Mouse (Mus musculus) embryo, embryonic 11 days (tissue): ENCODE data around the gene Kcnj2.

Source experiments
- DNase-seq: peaks from one replicate; pipeline ENCODE4 v3.0.0-alpha.2; 2015

Kcnj2 gene

DNA sequence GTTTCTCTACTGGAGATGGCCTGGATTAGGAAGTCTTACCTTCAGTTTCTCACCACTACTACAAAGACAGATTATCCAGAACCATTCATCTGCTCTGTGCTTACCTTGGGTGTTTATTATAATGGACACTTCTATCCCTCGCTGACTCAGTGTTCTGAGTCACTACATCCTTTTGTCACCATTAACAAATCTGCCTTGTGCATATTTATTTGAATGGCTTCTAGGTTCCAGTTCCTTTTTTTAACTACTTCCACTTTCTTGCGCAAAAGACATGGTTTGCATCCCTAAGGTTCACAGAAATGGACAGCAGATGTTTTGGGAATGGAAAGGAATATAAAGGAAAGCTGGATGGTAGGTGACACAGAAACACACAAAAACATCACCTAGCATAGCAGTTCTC lies 27.0 kb downstream of the Kcnj2 start:
- no peak for DNase-seq

DNA sequence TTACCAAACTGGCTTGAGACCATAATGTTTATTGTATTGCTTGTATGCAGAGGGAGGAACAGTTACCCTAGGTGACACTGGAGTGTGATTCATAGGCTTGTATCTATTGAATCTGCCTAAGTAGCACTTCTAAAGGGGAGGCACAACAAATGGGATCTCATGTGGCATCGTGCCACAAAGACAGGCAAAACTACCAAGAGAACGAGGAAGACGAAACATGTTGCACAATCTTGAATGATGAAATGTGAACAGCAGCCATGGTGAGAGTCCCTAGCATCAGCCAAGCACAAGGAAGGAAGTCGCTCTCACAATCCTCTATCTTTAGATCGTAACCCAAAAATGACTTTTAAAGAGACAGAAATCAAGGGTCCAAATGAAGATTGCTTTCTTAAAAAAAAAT lies 30.6 kb downstream of the Kcnj2 start:
- DNase-seq, result no peak

DNA sequence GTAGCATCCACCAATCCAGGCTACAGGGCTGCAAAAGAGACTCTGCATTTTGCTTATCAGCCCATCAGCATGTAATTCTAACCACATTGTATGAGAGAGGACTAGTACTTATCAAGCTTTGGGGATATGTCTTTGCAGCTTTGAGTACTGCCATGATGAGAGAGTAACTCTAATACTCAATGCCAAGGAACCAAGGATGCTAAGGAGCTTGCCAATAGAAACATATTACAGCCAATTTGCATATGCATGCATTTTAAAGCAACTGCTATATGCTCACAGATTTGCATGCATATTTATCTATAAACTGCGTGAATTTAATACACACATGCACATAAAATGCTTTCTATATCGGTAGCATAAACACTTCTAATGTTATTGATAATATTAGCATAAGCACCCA lies 34.2 kb downstream of the Kcnj2 start:
- no peak for DNase-seq

DNA sequence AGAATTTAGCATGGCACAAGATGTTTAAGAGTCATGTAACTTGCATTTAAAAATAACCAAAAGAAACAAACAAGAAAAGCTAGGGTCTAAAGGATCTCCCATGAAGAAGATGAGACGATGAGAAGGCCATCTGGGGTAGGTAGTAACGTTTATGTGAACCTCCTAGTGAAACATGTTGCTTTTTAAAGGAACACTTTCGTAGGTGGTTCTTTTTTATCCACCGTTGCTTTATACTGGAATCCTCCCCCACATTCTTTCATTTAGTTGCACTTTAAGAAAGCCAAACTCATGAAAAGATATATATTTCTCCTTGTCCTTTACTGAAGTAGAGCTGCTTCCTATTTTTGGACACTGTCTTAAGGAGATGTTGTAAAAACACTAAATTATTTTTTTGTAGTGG lies 34.7 kb downstream of the Kcnj2 start:
- DNase-seq, result no peak

DNA sequence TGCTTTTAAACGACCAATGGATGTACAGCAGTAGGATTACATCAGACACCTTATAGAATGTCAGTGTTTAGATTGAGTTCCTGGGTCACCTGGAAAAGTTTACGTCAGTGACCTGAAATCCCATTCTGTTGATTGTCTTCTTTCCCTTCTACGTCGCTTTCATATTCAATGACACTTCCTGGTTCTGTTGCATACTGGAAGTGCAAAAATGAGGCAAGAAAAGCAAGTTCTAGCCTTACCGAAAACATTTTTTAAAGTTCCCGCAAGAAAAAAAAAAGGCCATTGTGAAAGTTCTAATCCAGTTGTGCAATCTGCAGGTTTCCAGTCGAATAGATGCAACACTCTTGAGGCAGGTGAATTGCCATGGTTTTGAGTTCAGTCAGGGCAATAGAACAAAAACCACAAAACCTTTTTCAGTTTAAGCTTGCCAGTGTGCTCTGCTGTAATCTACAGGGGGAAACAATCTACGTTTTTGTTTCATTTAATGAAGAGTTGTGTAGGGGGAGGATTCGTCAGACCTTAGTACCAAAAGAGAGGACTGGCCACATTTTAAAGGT lies 35.7 kb downstream of the Kcnj2 start:
- DNase-seq, result no peak

DNA sequence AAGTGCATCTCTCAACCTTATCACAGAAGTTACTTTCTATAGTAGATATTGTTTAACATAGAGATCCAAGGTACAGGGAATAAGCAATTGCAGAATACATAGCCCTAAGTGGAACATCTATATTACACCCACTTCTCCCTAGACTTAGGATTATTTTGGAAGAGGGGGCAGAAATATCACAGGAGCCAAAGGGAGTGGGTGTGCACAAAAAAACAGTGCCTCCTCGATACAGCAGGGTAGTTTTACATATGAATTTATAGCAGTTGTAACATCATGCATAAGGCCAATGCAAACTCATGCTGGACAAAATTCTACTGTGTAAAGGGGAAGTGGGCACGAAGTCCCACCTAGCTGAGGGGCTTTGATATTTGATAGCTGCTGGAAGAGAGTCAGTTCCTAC lies 38.5 kb downstream of the Kcnj2 start:
- DNase-seq, result no peak

DNA sequence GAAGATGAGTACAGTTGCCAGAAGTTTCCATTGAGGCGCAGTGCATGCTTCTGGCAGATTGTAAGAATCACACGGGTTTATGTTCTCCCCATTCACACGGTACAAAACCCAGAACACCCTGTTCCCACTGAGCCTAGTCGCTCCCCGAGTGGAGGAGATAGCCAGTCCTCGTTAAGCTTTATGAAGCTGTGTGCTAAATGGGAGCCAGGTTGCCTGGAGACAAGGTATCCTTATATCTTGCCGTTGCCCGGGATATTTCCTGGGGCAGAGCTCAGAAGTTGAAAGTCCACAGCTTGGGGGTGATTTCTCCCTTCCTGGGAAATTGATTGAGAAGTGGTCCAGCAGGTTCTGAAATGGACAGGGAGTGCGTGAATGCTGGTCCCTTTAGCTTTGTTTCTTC lies 42.2 kb downstream of the Kcnj2 start:
- DNase-seq, result no peak

DNA sequence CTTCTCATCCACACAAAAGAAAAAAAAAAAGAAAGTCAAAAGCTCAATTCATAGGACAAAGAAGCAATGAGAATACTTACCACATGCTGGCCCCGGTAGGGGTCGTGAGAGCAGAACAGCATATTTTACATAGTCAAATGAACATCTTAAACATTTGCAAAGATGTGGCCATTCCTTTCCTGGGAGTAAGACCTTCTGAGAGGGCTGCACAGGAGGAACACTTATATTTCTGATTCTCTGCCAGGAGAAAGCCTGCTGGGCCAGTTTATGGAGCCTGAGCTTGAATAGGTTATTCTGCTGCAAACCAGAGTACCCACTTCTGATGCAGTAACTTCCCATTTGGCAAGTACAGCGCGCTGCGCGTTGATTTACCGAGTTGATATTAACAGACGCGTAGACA lies 55.5 kb downstream of the Kcnj2 start:
- no peak for DNase-seq

DNA sequence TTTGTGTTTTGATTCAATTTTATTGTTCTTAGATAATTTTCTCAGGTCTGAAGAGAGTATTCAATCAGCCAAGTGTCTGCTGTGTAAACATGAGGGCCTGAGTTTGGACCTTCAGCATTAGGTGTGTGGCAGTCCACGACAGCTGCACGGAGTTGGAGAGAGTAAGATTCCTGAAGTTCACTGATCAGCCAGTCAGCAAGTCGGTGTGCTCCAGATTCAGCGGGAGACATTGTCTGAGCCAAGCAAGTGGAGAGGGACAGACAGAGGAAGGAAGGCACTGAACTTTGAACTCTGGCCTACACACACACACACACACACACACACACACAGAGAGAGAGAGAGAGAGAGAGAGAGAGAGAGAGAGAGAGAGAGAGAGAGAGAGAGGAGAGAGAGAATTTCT lies 57.4 kb downstream of the Kcnj2 start:
- no peak for DNase-seq

DNA sequence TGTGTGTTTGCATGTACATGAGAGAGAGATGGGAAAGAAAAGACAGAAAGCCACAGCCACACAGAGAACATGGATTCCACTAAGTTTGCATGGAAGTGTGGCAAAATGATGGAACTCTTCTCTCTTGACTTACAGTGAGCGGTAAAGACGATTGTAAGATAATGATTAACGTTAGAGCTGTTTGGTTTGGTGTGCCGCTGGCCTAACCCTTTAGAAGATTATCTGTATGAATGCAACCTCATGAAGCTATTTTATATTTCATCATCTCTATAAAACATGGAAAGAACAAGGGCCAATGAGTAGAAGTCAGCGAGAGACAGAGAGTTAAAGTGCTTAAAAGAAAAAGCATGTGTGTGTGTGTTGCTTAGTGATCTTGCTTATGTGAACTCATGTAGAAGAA lies 60.0 kb downstream of the Kcnj2 start:
- DNase-seq, result no peak
